Mouse (Mus musculus): ENCODE measurements around the gene Spryd3.
"Not testable (repeated sequence)": the region's sequence is repeated elsewhere in the genome, so short reads cannot be mapped to it uniquely, and the experiment has no call there.

GRCm38 (mm10) chr15:102079924-102080323, 56.1 kb downstream of the Spryd3 start:
- TF ChIP-seq CTCF (IDR thresholded peaks at IDR 0.05; ENCODE audit: control insufficient read depth, insufficient read depth, insufficient read length); USF1 (IDR thresholded peaks at IDR 0.05; ENCODE audit: low read depth): not testable (repeated sequence)

All from C2C12 (cell line).